Mouse (Mus musculus) intestine, postnatal 0 days (tissue): ENCODE data around the gene Ccdc97. TPM values are rescaled to one million over a fixed set of nuclear protein-coding genes. Genes with fewer than 3 reads are reported as not detected.

Source experiments
- ATAC-seq: fragments of 200-750 bp; cut with Nextera tagmentation; 2 replicates; pipeline ENCODE4 v1.8.0; 2017; ENCODE audit warnings: mild to moderate bottlenecking, moderate TSS enrichment, moderate library complexity
- H3K27ac ChIP-seq: fragments of 300-500 bp; sonication (generic); 2 replicates; pipeline ENCODE4 v1.5.1; 2014; ENCODE audit warnings: mild to moderate bottlenecking, low read depth, low read length, moderate library complexity
- H3K27me3 ChIP-seq: fragments of 300-500 bp; sonication (generic); replicated peaks from 2 replicates; pipeline ENCODE4 v1.6.1; 2014; ENCODE audit warnings: low read length, mixed read lengths; ENCODE audit not compliant: control insufficient read depth, insufficient read depth
- H3K36me3 ChIP-seq: fragments of 300-500 bp; sonication (generic); 2 replicates; pipeline ENCODE4 v1.6.1; 2014; ENCODE audit warnings: mild to moderate bottlenecking, moderate library complexity; ENCODE audit not compliant: control insufficient read depth, insufficient read depth
- H3K4me1 ChIP-seq: fragments of 300-500 bp; sonication (generic); replicated peaks from 2 replicates; pipeline ENCODE4 v1.6.1; 2014; ENCODE audit warnings: antibody characterized with exemption, low read length, mixed read lengths; ENCODE audit not compliant: control insufficient read depth, insufficient read depth
- H3K4me2 ChIP-seq: fragments of 300-500 bp; sonication (generic); replicated peaks from 2 replicates; pipeline ENCODE4 v1.6.1; 2014; ENCODE audit warnings: low read depth, mild to moderate bottlenecking, moderate library complexity
- H3K4me3 ChIP-seq: fragments of 300-500 bp; sonication (generic); 2 replicates; pipeline ENCODE4 v1.5.1; 2014; ENCODE audit warnings: low read depth, low read length
- H3K9ac ChIP-seq: fragments of 300-500 bp; sonication (generic); 2 replicates; pipeline ENCODE4 v1.6.1; 2014; ENCODE audit warnings: mild to moderate bottlenecking, low read depth, low read length
- H3K9me3 ChIP-seq: fragments of 300-500 bp; sonication (generic); 2 replicates; pipeline ENCODE4 v1.6.1; 2016; ENCODE audit warnings: mixed run types; ENCODE audit not compliant: control insufficient read depth
- CTCF ChIP-seq: sonication (generic); IDR thresholded peaks from 2 replicates; pipeline ENCODE4 v1.5.1; 2016; ENCODE audit warnings: low read depth, mild to moderate bottlenecking, control low read depth, antibody characterized with exemption, moderate library complexity
- WGBS: fragments of 180-500 bp; shearing (Covaris S2); extraction: QIAGEN DNeasy Blood & Tissue Kit; methylation state at CpG from one replicate; pipeline ENCODE4 v1.1.7; 2014; 5-methylcytosine and 5-hydroxymethylcytosine counted together
- polyA plus RNA-seq: library from polyadenylated mRNA; unstranded; fragments of >200 nt; fragmentation: Nextera tagmentation; extraction: Ambion mirVana; gene quantifications from 2 replicates; pipeline ENCODE4 v1.2.1, GENCODE M21; 2015

Ccdc97 gene
- polyA plus RNA-seq, 1 experiment from 2014 or later, result 16.5 TPM

GRCm38 (mm10) chr7:25756011-25756410 is 37.1 kb upstream of the Ccdc97 start:
- peak; percentile 9 for ATAC-seq
- Histone ChIP-seq H3K9me3 (no peaks in the 10 kb centered on the region), H3K27ac (peak overlapping the region; percentile 99), H3K27me3 (no peaks in the 10 kb centered on the region), H3K4me1 (peaks cover 9% of the 10 kb centered on the region; the same call in 1 of the 2 replicates), H3K36me3 (peaks cover 16% of the 10 kb centered on the region), H3K4me2 (peak overlapping the region; percentile 76), H3K4me3 (peak overlapping the region; percentile 99), H3K9ac (no peak overlapping the region)
- under 1% methylated on average over 18 of the region's 18 CpGs for WGBS
- peak; percentile 88 for TF ChIP-seq CTCF

GRCm38 (mm10) chr7:25755468-25755833 is 36.6 kb upstream of the Ccdc97 start:
- H3K27ac ChIP-seq, result peak overlapping the region; percentile 99
- peak overlapping the region; percentile 76 for H3K4me2 ChIP-seq
- no peaks in the 10 kb centered on the region for H3K27me3 ChIP-seq
- peak overlapping the region; percentile 99 for H3K4me3 ChIP-seq
- no peak for TF ChIP-seq CTCF
- peaks cover 9% of the 10 kb centered on the region; the same call in 1 of the 2 replicates for H3K4me1 ChIP-seq
- under 1% methylated on average over 15 of the region's 15 CpGs for WGBS
- peaks cover 14% of the 10 kb centered on the region for H3K36me3 ChIP-seq
- no peaks in the 10 kb centered on the region for H3K9me3 ChIP-seq
- H3K9ac ChIP-seq, result peak overlapping the region; percentile 100; the same call in 1 of the 2 replicates
- ATAC-seq, result peak; percentile 56

- H3K9ac ChIP-seq, result peak within 1 kb of the TSS; percentile 100
Measured at GRCm38 (mm10) chr7:25754738-25755467, 36.0 kb upstream of the Ccdc97 start, which contains the start of gene Hnrnpul1. Gene Hnrnpul1, minus strand, starts transcription at chr7:25754757.

GRCm38 (mm10) chr7:25754439-25754737 is 35.5 kb upstream of the Ccdc97 start:
- ATAC-seq, result no peak
- peak; percentile 69 for TF ChIP-seq CTCF
- H3K4me1 ChIP-seq, result peaks cover 9% of the 10 kb centered on the region; the same call in 1 of the 2 replicates
- H3K4me2 ChIP-seq, result peak overlapping the region; percentile 76
- peak overlapping the region; percentile 99 for H3K4me3 ChIP-seq
- peak overlapping the region; percentile 99 for H3K27ac ChIP-seq
- no peaks in the 10 kb centered on the region for H3K9me3 ChIP-seq
- H3K9ac ChIP-seq, result peak overlapping the region; percentile 100
- peaks cover 19% of the 10 kb centered on the region for H3K36me3 ChIP-seq
- H3K27me3 ChIP-seq, result no peaks in the 10 kb centered on the region
- WGBS, result under 1% methylated on average over 30 of the region's 30 CpGs

More at GRCm38 (mm10) chr7:25754738-25755467, 36.0 kb upstream of the Ccdc97 start, which contains the start of gene Hnrnpul1:
- peak within 1 kb of the TSS; percentile 99 for H3K27ac ChIP-seq
- H3K4me2 ChIP-seq, result peak within 1 kb of the TSS; percentile 76
- no peaks in the 10 kb centered on the region for H3K27me3 ChIP-seq
- TF ChIP-seq CTCF, result peak; percentile 65
- H3K4me3 ChIP-seq, result peak within 1 kb of the TSS; percentile 99
- H3K4me1 ChIP-seq, result peaks cover 9% of the 10 kb centered on the region; the same call in 1 of the 2 replicates
- ATAC-seq, result peak; percentile 93
- WGBS, result under 1% methylated on average over 55 of the region's 55 CpGs
- no peaks in the 10 kb centered on the region for H3K9me3 ChIP-seq
- H3K36me3 ChIP-seq, result peaks cover 14% of the 10 kb centered on the region

GRCm38 (mm10) chr7:25753643-25754438 is 35.0 kb upstream of the Ccdc97 start:
- Histone ChIP-seq H3K36me3 (peaks cover 24% of the 10 kb centered on the region), H3K27me3 (no peaks in the 10 kb centered on the region), H3K4me1 (peaks cover 9% of the 10 kb centered on the region; the same call in 1 of the 2 replicates), H3K9ac (peak overlapping the region; percentile 100), H3K4me3 (peak overlapping the region; percentile 99), H3K9me3 (no peaks in the 10 kb centered on the region), H3K27ac (peak overlapping the region; percentile 99), H3K4me2 (peak overlapping the region; percentile 76)
- WGBS, result under 1% methylated on average over 46 of the region's 46 CpGs
- ATAC-seq, result peak; percentile 4
- TF ChIP-seq CTCF, result no peak

- Histone ChIP-seq H3K4me3 (peak overlapping the region; percentile 99), H3K36me3 (peaks cover 28% of the 10 kb centered on the region), H3K27me3 (no peaks in the 10 kb centered on the region), H3K9ac (peak overlapping the region; percentile 100; the same call in 1 of the 2 replicates), H3K4me2 (peak overlapping the region; percentile 76), H3K9me3 (no peaks in the 10 kb centered on the region), H3K4me1 (peaks cover 9% of the 10 kb centered on the region; the same call in 1 of the 2 replicates), H3K27ac (no peak overlapping the region)
- no peak for ATAC-seq
- no peak for TF ChIP-seq CTCF
Measured at GRCm38 (mm10) chr7:25753076-25753475, 34.2 kb upstream of the Ccdc97 start.
